Mouse (Mus musculus): ENCODE results near the gene Dlg5.

Gene Dlg5

DNA sequence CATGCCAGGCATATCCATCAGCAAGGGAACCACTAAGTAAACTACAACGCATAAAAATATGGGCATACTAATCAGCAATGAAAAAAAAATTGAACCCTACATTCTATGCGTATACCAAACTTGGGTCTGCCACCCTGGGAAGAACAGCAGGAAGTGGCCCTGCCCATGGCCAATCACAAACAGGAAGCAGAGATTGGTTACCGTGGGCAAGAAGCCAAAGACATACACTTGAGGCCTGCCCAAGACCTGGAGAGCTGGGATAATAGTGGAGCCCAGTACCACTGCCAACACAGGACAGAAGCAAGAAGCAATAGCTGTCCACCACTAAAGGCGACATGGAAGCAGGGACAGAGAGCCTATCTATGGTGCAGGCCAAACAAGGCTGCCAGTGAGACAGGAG is 146.9 kb downstream of the Dlg5 start:
- DNase-seq = no peak

DNA sequence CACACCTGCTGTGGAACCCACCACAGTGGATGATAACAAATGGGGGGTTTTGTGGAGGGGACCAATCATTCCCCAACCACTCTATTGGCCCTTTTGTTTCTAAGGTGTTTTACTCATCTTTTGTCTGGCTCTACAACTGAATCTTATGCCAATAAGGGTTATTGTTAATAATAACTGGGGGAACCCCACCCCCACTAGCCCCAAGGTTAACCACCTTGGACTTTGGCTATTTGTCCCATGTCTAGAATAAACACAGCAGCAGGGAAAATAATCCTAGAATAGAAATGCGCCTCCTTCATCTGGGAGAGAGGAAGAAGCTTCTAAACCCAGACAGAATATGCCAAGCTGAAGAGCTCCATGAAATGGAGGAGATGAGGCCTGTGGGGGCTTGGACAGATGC is 151.1 kb downstream of the Dlg5 start:
- no peak for DNase-seq

DNA sequence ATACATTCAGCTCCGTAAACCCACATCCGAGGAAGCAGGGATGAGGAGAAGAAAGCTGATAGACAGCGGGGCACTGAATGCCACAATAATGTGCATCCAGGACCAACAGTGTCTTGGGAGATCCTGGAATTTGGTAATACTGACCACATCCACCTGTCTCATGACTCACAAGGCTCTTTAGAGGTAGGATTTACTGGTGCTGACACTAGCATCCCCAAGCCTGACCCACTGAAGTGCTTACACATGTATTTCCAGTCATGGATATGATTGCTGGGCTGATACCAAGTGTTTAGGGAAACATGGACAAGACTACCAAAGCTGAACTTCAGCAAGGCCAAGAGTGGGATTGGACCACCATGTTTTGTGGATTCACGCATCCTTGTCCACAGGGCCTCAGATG is 152.5 kb downstream of the Dlg5 start:
- no peak for DNase-seq

DNA sequence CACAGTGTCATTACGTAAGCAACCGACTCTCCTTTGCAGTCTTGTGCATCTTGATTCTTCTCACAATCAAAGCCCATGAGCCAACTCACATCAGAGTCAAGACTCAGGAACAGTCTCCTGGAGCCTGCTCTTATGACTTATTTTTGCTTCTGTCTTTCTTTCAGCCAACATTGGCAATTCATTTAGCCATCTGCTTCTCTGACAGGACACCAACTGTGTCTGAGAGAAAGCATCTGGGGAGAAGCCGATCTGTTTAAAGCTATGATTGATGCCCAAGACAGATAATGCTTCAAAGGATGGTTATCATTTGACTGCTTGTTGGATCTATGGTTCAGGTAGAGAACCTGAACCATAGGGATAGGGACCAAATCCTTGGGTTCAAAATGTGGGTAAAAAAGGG is 153.3 kb downstream of the Dlg5 start:
- no peak for DNase-seq

DNA sequence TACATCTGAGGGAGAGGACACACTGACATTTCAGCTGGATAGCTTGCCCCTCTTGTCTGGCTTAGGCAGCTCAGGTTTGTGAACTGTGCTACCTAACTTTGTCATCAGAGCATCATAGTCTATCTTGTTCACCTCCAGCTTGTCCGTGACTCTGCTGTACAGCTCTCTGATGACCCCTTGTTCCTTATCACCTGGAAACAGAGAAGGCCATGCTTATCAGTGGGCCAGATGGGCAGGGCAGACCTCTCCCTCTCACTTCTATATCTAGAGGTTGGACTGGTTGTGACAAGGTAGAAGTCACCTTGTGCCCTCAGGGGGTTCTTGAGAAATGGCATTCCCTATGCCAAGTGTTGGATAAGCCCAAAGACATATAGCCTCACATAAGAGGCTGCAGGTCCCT is 154.9 kb downstream of the Dlg5 start:
- no peak for DNase-seq

DNA sequence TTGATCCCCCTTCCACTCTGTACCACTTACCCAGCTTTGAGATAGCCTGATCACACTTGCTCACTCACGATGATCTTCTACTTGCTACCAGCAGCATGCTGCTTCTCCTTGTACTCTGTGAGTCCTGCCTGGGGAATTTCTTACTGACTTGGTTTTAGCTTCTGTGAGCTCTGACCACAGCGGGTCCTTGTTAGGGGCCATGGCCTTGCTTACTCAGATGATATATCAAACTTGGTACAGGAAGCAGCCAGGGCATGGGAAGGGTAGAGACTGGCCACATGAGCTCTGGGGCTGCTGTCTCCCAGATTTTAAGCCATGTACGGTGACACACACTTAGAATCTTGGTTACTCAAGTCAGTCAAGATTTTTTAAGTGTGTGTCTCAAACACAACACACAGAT is 156.5 kb downstream of the Dlg5 start:
- DNase-seq = no peak

DNA sequence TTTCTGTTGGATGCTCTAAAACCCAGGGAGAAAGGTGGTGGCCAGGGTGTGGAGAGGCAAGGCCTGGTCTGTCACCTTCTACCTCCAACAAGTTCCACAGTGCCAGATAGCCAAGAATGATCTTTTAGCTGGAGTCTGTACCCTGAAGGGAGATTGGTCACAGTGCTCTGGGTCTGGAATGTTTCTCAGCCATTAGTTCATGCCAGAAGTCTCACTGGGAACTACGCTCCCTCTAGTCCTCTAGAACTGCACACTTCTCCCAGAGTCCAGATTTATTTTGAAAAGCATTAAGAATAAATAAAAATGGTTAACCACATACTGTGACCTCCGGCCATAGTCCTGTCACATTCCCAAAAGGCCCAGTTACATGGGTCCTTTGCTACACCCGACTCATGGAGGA is 158.3 kb downstream of the Dlg5 start:
- no peak for DNase-seq

DNA sequence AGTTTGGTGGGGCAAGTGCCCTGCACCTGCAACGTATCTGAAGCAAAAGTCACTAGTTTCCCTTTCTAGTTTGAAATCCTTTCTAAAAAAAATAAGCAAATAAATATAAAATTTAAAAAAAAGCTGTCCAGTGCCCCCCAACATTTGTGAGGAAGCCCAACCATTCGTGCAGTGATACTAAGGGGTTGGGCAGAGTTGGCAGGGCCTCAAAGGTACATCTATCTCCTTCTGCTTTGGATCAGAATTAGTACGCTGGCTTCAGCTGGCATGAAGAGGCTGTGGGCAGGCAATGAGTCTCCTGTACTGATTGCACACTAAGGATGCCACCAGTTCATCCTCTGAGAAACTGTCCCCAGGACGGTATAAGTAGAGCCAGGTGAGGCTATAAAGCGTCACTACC is 159.2 kb downstream of the Dlg5 start:
- DNase-seq = no peak
